Mouse (Mus musculus): ENCODE measurements around the gene Slit3. TPM values are rescaled to one million over a fixed set of nuclear protein-coding genes. Genes with fewer than 3 reads are reported as not detected.

Slit3 gene
- polyA plus RNA-seq, 1 experiment from 2014 or later = 20.4 TPM

DNA sequence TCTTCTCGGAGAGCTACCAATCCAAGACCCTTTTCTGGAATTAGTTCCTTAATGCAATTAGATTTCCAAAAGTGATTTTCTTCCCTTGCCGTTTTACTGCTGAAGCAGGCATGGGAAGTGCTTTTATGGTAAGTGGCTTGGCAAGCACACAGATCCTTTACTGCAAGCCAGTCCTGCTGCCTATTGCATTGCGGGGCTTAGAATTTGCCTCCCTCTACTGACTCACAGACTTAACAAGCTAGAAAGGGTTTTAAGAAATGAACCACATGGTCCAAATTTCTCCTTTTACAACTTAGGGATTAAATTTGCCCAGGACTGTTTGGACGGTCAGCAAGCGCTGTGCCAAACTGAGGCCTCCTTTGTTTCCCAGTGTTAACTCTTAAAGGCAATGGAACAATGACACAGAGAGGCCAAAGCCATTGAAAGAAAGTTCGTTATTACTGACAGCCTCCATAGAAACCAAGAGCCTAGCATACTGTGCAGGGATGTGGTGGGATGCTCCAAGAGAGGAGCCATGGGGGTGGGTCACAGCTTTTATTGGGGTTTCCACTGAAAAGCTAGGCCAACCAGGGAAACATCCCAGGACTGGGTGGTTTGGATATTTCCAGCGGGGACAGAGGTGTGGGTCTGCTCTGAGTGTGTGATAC, 406.9 kb downstream of the Slit3 start:
- 66% methylated on average over 7 of the region's 7 CpGs for WGBS
- Histone ChIP-seq H3K4me3 (ENCODE audit: low read length) (no peak overlapping the region), H3K4me2 (replicated peaks; ENCODE audit: low read depth, low read length) (no peak overlapping the region), H3K4me1 (ENCODE audit: control insufficient read depth, insufficient read depth, low read length) (no peaks in the 10 kb centered on the region), H3K27ac (ENCODE audit: low read depth, low read length) (no peak overlapping the region), H3K27me3 (ENCODE audit: control insufficient read depth, insufficient read depth, low read length) (no peaks in the 10 kb centered on the region), H3K9me3 (ENCODE audit: control insufficient read depth, low read length) (no peaks in the 10 kb centered on the region), H3K9ac (ENCODE audit: low read depth, low read length) (no peak overlapping the region), H3K36me3 (ENCODE audit: control insufficient read depth, insufficient read depth, low read length) (no peaks in the 10 kb centered on the region)
- ATAC-seq (ENCODE audit: low FRiP score, low TSS enrichment) = no peak

DNA sequence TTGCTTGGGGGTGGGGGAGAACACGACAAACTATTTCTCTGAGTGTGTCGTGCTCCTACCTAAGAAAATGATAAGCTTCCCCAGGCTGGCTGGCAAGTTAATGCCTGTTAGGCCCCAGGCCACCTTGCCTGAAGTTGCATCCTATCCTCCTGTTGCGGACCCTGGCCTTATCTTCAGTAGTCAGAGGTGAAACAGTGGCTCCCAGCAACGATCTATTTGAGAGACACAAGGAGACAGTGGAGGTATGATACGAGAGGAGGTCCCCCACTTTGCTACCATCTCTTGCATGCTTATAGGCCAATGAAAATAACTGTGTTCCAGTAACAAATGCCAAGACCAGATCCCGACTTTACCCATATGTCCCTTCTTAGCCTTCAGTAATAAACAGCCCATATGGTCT, 414.0 kb downstream of the Slit3 start:
- 69% methylated on average over 6 of the region's 6 CpGs for WGBS

DNA sequence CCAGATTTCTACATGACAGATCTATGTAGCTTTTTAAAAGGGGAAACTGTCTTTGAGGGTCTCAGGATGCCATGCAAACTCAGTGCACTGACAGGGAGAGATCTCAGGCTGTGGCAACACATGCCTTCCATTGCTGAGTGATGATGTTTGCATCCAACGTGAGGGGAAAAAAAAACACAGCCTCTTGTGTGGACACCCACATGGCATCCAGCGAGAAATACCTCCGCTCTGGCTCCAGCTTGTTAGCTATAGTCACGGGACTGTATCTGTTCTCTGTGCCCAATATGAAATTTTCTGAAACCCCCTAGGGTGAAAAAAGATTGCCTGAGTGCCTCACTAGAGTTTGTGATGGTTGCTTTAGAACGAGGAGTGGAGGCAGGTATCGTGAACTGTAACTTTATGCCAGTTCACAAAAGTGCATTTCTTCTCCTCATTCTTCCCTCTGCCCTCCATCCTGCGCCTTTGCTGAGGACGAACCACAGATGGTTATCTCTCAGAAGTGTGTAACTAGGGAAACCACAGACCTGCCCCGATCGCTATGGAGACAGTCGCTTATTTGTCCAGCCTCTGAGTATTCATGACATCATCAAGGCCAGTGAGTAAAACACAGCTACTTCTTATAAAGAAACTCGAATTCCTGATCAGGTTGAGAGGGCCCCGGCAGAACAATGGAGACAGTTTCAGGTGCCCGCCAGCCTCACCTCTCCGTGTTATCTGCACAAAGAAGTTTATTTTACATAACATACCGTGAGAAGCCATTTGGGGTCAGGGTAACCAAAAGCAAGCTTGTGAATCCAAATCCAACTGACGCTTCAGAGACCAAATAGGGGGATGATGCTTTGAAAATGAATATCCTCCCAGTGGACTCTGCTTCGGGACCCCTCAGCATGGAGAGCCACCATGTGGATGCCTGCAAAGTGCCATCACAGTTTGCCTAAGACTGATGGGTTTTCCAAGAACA, 416.4 kb downstream of the Slit3 start:
- no peak overlapping the region for H3K9ac ChIP-seq (ENCODE audit: low read depth, low read length)
- ATAC-seq (ENCODE audit: low FRiP score, low TSS enrichment) = no peak
- no peak overlapping the region for H3K27ac ChIP-seq (ENCODE audit: low read depth, low read length)
- H3K4me2 ChIP-seq (replicated peaks; ENCODE audit: low read depth, low read length) = no peak overlapping the region
- no peak overlapping the region for H3K4me3 ChIP-seq (ENCODE audit: low read length)
- no peaks in the 10 kb centered on the region for H3K36me3 ChIP-seq (ENCODE audit: control insufficient read depth, insufficient read depth, low read length)
- H3K27me3 ChIP-seq (ENCODE audit: control insufficient read depth, insufficient read depth, low read length) = no peaks in the 10 kb centered on the region; the same call in 1 of the 2 replicates
- 64% methylated on average over 18 of the region's 18 CpGs for WGBS
- no peaks in the 10 kb centered on the region for H3K9me3 ChIP-seq (ENCODE audit: control insufficient read depth, low read length)
- H3K4me1 ChIP-seq (ENCODE audit: control insufficient read depth, insufficient read depth, low read length) = no peaks in the 10 kb centered on the region

More for the DNA sequence above, 414.0 kb downstream of the Slit3 start:
- H3K4me1 ChIP-seq (ENCODE audit: control insufficient read depth, insufficient read depth, low read length) = no peaks in the 10 kb centered on the region
- no peak overlapping the region for H3K27ac ChIP-seq (ENCODE audit: low read depth, low read length)
- H3K27me3 ChIP-seq (ENCODE audit: control insufficient read depth, insufficient read depth, low read length) = no peaks in the 10 kb centered on the region
- H3K36me3 ChIP-seq (ENCODE audit: control insufficient read depth, insufficient read depth, low read length) = no peaks in the 10 kb centered on the region
- no peak overlapping the region for H3K4me3 ChIP-seq (ENCODE audit: low read length)
- H3K4me2 ChIP-seq (replicated peaks; ENCODE audit: low read depth, low read length) = no peak overlapping the region
- no peak for ATAC-seq (ENCODE audit: low FRiP score, low TSS enrichment)
- H3K9ac ChIP-seq (ENCODE audit: low read depth, low read length) = no peak overlapping the region
- no peaks in the 10 kb centered on the region for H3K9me3 ChIP-seq (ENCODE audit: control insufficient read depth, low read length)

DNA sequence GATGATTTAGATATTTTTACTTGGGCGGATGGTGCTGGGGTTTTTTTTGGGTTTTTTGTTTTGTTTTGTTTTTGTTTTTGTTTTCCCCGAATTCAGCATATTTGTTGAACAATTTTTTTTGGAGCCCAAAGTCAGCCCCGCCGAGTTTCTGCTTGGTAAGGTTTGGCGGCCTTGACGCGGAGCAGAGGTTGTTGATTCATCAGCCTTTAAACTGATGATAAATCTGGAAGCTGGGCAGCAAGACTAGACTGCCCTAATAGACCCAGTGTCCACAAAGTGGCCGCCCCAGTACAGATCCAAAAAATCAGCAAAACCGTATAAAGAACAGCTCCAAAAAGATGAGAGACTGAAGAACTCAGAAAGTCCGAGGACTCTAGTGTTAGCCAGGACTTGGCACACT, 421.7 kb downstream of the Slit3 start:
- H3K9ac ChIP-seq (ENCODE audit: low read depth, low read length) = no peak overlapping the region
- WGBS = 86% methylated on average over 10 of the region's 10 CpGs
- peaks cover 23% of the 10 kb centered on the region for H3K4me1 ChIP-seq (ENCODE audit: control insufficient read depth, insufficient read depth, low read length)
- H3K4me2 ChIP-seq (replicated peaks; ENCODE audit: low read depth, low read length) = no peak overlapping the region
- no peaks in the 10 kb centered on the region for H3K9me3 ChIP-seq (ENCODE audit: control insufficient read depth, low read length)
- ATAC-seq (ENCODE audit: low FRiP score, low TSS enrichment) = no peak
- H3K36me3 ChIP-seq (ENCODE audit: control insufficient read depth, insufficient read depth, low read length) = no peaks in the 10 kb centered on the region
- no peak overlapping the region for H3K4me3 ChIP-seq (ENCODE audit: low read length)
- H3K27me3 ChIP-seq (ENCODE audit: control insufficient read depth, insufficient read depth, low read length) = peaks cover 4% of the 10 kb centered on the region; the same call in 1 of the 2 replicates
- no peak overlapping the region for H3K27ac ChIP-seq (ENCODE audit: low read depth, low read length)

DNA sequence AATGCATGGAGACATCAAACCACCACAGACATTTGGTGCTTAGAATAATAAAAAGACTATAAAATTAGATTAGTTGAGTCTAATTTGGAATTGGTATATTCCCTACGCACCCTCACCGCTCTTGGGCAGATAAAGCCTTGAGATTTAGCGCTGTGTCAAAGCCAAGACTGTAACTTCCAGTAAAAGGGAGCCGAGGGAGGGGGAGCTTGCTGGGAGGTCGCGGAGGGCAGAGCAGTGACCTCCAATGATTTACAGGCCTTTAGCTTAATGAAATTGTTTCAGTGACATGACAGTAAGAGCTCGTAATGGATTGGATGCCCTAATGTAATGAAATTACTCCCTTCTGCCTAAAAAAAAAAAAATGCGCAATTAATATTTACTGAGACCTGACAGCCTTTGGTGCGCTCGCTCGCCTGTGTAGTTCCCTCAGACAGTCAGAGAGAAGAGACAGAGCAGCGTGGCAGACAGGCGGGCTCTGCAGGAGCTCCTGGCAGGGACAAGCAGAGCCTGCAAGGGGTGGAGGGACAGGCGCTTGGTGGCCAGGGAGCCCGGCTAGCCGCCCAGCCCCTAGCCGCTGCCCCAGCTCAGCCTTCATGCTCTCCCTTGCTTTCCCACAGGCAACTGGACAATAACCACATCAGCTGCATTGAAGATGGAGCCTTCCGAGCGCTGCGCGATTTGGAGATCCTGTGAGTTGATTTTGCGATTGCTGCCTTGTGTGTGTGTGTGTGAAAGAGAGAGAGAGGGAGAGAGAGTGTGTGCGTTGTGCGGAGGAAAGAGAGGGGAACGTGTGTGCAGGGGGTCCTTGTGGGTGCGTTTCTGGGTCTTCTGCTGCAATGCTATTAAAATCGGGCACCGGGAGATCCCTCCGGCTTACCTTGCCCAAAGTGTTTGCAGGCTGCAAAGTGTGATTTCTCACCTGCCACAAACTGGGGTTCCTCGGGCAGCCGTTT, 423.4 kb downstream of the Slit3 start:
- H3K4me2 ChIP-seq (replicated peaks; ENCODE audit: low read depth, low read length) = peak overlapping the region; percentile 54
- peaks cover 23% of the 10 kb centered on the region for H3K4me1 ChIP-seq (ENCODE audit: control insufficient read depth, insufficient read depth, low read length)
- peak; percentile 72 for ATAC-seq (ENCODE audit: low FRiP score, low TSS enrichment)
- H3K27ac ChIP-seq (ENCODE audit: low read depth, low read length) = no peak overlapping the region
- peak overlapping the region; percentile 42 for H3K9ac ChIP-seq (ENCODE audit: low read depth, low read length)
- H3K36me3 ChIP-seq (ENCODE audit: control insufficient read depth, insufficient read depth, low read length) = no peaks in the 10 kb centered on the region
- no peaks in the 10 kb centered on the region for H3K9me3 ChIP-seq (ENCODE audit: control insufficient read depth, low read length)
- peaks cover 4% of the 10 kb centered on the region; the same call in 1 of the 2 replicates for H3K27me3 ChIP-seq (ENCODE audit: control insufficient read depth, insufficient read depth, low read length)
- 20% methylated on average over 31 of the region's 31 CpGs for WGBS
- H3K4me3 ChIP-seq (ENCODE audit: low read length) = peak overlapping the region; percentile 28

DNA sequence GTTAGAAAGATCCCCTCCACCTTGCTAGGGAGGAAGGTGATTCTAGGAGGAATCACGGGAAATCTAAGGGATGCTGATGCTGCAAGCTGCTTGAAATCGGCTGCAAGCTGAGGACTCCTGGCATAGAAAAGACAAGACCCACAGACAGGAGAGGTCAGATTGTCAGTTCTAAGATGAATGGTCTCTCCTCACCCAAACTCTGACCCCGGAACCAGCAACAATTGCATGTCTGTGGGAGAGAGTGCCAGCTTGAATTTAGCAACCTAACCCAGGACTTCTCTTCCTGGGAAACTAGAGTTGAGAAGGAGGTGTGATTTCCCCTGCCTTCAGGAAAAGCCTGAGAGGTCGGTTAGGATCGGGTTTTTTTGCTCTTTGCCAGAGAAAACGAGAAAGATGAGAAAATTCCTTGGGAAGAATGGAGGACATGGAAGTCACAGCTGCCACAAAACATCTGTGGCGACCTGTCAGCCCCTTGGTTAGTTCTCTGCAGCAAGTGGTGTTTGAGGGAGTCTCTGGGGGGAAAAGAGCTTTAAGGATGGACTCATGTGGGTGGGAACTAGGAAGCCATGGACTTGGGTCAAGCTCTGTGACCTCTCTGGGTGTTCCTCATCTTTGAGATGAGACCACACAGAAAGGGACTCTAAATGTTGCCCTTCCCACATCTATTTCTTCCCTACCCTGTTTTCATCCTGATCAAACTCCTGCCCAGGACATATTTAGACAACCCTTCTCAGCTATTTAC, 425.2 kb downstream of the Slit3 start:
- peaks cover 4% of the 10 kb centered on the region; the same call in 1 of the 2 replicates for H3K27me3 ChIP-seq (ENCODE audit: control insufficient read depth, insufficient read depth, low read length)
- WGBS = 11% methylated on average over 7 of the region's 7 CpGs

DNA sequence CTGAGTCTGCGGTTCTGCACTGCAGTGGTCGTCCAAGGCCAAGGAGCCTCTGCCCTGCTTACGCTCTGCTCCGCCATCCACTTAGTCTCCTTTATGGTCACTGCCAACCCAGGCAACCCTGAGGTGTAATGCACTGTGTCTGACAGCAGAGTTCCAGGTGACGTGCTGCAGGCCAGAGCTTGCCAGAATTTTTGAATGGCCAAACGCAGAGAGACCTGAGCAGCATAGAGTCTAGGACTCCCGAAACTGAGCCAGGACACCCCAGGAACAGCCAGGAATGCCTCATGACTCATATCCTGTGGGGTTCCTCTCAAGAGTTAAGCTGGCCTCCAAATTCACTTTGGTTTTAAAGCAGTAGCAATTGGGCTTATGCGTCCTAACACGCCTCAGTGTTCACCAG, 429.0 kb downstream of the Slit3 start:
- no peak for ATAC-seq (ENCODE audit: low FRiP score, low TSS enrichment)
- no peak overlapping the region for H3K4me2 ChIP-seq (replicated peaks; ENCODE audit: low read depth, low read length)
- no peak overlapping the region for H3K27ac ChIP-seq (ENCODE audit: low read depth, low read length)
- 90% methylated on average over 9 of the region's 9 CpGs for WGBS
- H3K36me3 ChIP-seq (ENCODE audit: control insufficient read depth, insufficient read depth, low read length) = no peaks in the 10 kb centered on the region
- H3K9ac ChIP-seq (ENCODE audit: low read depth, low read length) = no peak overlapping the region
- no peaks in the 10 kb centered on the region for H3K9me3 ChIP-seq (ENCODE audit: control insufficient read depth, low read length)
- peaks cover 8% of the 10 kb centered on the region for H3K4me1 ChIP-seq (ENCODE audit: control insufficient read depth, insufficient read depth, low read length)
- H3K4me3 ChIP-seq (ENCODE audit: low read length) = no peak overlapping the region
- H3K27me3 ChIP-seq (ENCODE audit: control insufficient read depth, insufficient read depth, low read length) = no peaks in the 10 kb centered on the region

More for the DNA sequence above, 425.2 kb downstream of the Slit3 start:
- H3K27ac ChIP-seq (ENCODE audit: low read depth, low read length) = no peak overlapping the region
- no peak overlapping the region; the same call in 1 of the 2 replicates for H3K4me3 ChIP-seq (ENCODE audit: low read length)
- ATAC-seq (ENCODE audit: low FRiP score, low TSS enrichment) = 0 out of 2 replicates have a peak, but pooled peaks have one; percentile 24
- H3K36me3 ChIP-seq (ENCODE audit: control insufficient read depth, insufficient read depth, low read length) = no peaks in the 10 kb centered on the region
- H3K4me2 ChIP-seq (replicated peaks; ENCODE audit: low read depth, low read length) = no peak overlapping the region; the same call in 1 of the 2 replicates
- peaks cover 23% of the 10 kb centered on the region for H3K4me1 ChIP-seq (ENCODE audit: control insufficient read depth, insufficient read depth, low read length)
- no peak overlapping the region for H3K9ac ChIP-seq (ENCODE audit: low read depth, low read length)
- H3K9me3 ChIP-seq (ENCODE audit: control insufficient read depth, low read length) = no peaks in the 10 kb centered on the region

DNA sequence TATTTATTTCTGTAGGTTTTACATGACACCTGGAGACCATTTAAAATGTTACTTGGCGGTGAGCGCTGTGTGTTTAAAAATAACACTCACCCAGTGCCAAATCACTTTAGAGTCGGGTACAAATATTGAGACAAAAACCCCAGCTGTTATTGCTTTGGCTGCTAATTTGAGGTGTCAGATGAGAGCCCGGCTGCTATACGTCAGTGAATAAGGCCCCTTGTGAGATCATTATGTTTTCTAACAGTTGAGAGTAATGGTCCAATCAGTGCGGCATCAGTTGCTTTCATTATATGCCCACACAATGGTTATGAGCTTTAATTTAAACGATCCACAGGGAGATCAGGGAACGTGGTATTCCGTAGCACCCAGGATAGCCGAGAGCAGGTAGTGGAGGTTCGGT, 435.2 kb downstream of the Slit3 start:
- ATAC-seq (ENCODE audit: low FRiP score, low TSS enrichment) = no peak
- H3K9me3 ChIP-seq (ENCODE audit: control insufficient read depth, low read length) = no peaks in the 10 kb centered on the region
- no peaks in the 10 kb centered on the region for H3K27me3 ChIP-seq (ENCODE audit: control insufficient read depth, insufficient read depth, low read length)
- H3K4me1 ChIP-seq (ENCODE audit: control insufficient read depth, insufficient read depth, low read length) = no peaks in the 10 kb centered on the region
- no peaks in the 10 kb centered on the region for H3K36me3 ChIP-seq (ENCODE audit: control insufficient read depth, insufficient read depth, low read length)
- no peak overlapping the region for H3K9ac ChIP-seq (ENCODE audit: low read depth, low read length)
- H3K27ac ChIP-seq (ENCODE audit: low read depth, low read length) = no peak overlapping the region
- no peak overlapping the region for H3K4me2 ChIP-seq (replicated peaks; ENCODE audit: low read depth, low read length)
- 69% methylated on average over 11 of the region's 11 CpGs for WGBS
- H3K4me3 ChIP-seq (ENCODE audit: low read length) = no peak overlapping the region
